Mouse (Mus musculus) hindlimb bud, embryonic 11.5 days (tissue): ENCODE measurements around the gene Hist2h2aa1.
"Not testable (repeated sequence)": the region's sequence is repeated elsewhere in the genome, so short reads cannot be mapped to it uniquely, and the experiment has no call there.

Experiments
- DNase-seq: peaks from one replicate; pipeline ENCODE4 v3.0.0-alpha.2; 2012; ENCODE audit warnings: low read depth, low spot score; ENCODE audit errors: extremely low spot score

The Hist2h2aa1 gene

GRCm38 (mm10) chr3:96228828-96229227 is 16.5 kb upstream of the Hist2h2aa1 start:
- no peak for DNase-seq

GRCm38 (mm10) chr3:96230404-96230803 is 14.9 kb upstream of the Hist2h2aa1 start:
- no peak for DNase-seq

- no peak for DNase-seq
Observed at GRCm38 (mm10) chr3:96230910-96231757, 14.2 kb upstream of the Hist2h2aa1 start.

GRCm38 (mm10) chr3:96231758-96232120 is 13.6 kb upstream of the Hist2h2aa1 start:
- no peak for DNase-seq

GRCm38 (mm10) chr3:96234914-96235313 is 10.4 kb upstream of the Hist2h2aa1 start:
- no peak for DNase-seq

- DNase-seq, result no peak
Observed at GRCm38 (mm10) chr3:96235836-96236235, 9.5 kb upstream of the Hist2h2aa1 start.

- DNase-seq, result no peak
Observed at GRCm38 (mm10) chr3:96236834-96237334, 8.4 kb upstream of the Hist2h2aa1 start.

GRCm38 (mm10) chr3:96237335-96237903 is 7.9 kb upstream of the Hist2h2aa1 start:
- no peak for DNase-seq

- no peak for DNase-seq
Observed at GRCm38 (mm10) chr3:96237904-96238511, 7.3 kb upstream of the Hist2h2aa1 start.

GRCm38 (mm10) chr3:96238954-96239793 is 6.1 kb upstream of the Hist2h2aa1 start, which contains the start of gene Hist2h3c2:
TSS of gene Hist2h3c2 (minus strand) at chr3:96239127.
- DNase-seq, result not testable (repeated sequence)

GRCm38 (mm10) chr3:96239949-96240798 is 5.1 kb upstream of the Hist2h2aa1 start, which contains the start of gene Hist2h2aa2:
TSS of gene Hist2h2aa2 (minus strand) at chr3:96240276.
- not testable (repeated sequence) for DNase-seq

- no peak for DNase-seq
Observed at GRCm38 (mm10) chr3:96240799-96241197, 4.5 kb upstream of the Hist2h2aa1 start.

GRCm38 (mm10) chr3:96243921-96244572 is 1.2 kb upstream of the Hist2h2aa1 start:
- no peak for DNase-seq

- DNase-seq, result not testable (repeated sequence)
Observed at GRCm38 (mm10) chr3:96246018-96246417, 721 bp downstream of the Hist2h2aa1 start.

- DNase-seq, result not testable (repeated sequence)
Observed at GRCm38 (mm10) chr3:96246427-96246856, 1.1 kb downstream of the Hist2h2aa1 start, which contains the start of gene Hist2h3c1. TSS of gene Hist2h3c1 (plus strand) at chr3:96246685.

GRCm38 (mm10) chr3:96247356-96248140 is 2.3 kb downstream of the Hist2h2aa1 start:
- peak; percentile 46 for DNase-seq

GRCm38 (mm10) chr3:96248141-96249033 is 3.1 kb downstream of the Hist2h2aa1 start:
- no peak for DNase-seq
